Mouse (Mus musculus) kidney, embryonic 16.5 days (tissue): Measurements from ENCODE around the gene Lcn4. TPM values are rescaled to one million over a fixed set of nuclear protein-coding genes. Genes with fewer than 3 reads are reported as not detected.

Experiments
- ATAC-seq: fragments of 200-750 bp; cut with Nextera tagmentation; 2 replicates; pipeline ENCODE4 v1.8.0; 2017; ENCODE audit warnings: moderate TSS enrichment; ENCODE audit not compliant: low FRiP score, low TSS enrichment
- H3K27ac ChIP-seq: fragments of 300-500 bp; sonication (generic); 2 replicates; pipeline ENCODE4 v1.5.1; 2014; ENCODE audit warnings: low read length
- H3K27me3 ChIP-seq: fragments of 300-500 bp; sonication (generic); 2 replicates; pipeline ENCODE4 v1.6.1; 2014; ENCODE audit warnings: low read length, control low read depth, mixed read lengths; ENCODE audit not compliant: insufficient read depth
- H3K36me3 ChIP-seq: fragments of 300-500 bp; sonication (generic); 2 replicates; pipeline ENCODE4 v1.6.1; 2014; ENCODE audit warnings: low read length, control low read depth, mixed read lengths; ENCODE audit not compliant: insufficient read depth
- H3K4me1 ChIP-seq: fragments of 300-500 bp; sonication (generic); 2 replicates; pipeline ENCODE4 v1.6.1; 2014; ENCODE audit warnings: low read length, control low read depth, mixed read lengths; ENCODE audit not compliant: insufficient read depth
- H3K4me2 ChIP-seq: fragments of 300-500 bp; sonication (generic); replicated peaks from 2 replicates; pipeline ENCODE4 v1.6.1; 2014; ENCODE audit warnings: low read depth, low read length
- H3K4me3 ChIP-seq: fragments of 300-500 bp; sonication (generic); 2 replicates; pipeline ENCODE4 v1.5.1; 2014; ENCODE audit warnings: mild to moderate bottlenecking, low read length
- H3K9ac ChIP-seq: fragments of 300-500 bp; sonication (generic); replicated peaks from 2 replicates; pipeline ENCODE4 v1.6.1; 2014; ENCODE audit warnings: low read length
- H3K9me3 ChIP-seq: fragments of 300-500 bp; sonication (generic); 2 replicates; pipeline ENCODE4 v1.6.1; 2016; ENCODE audit warnings: low read length, control low read depth
- WGBS: fragments of 180-500 bp; shearing (Covaris S2); extraction: QIAGEN DNeasy Blood & Tissue Kit; methylation state at CpG from one replicate; pipeline ENCODE4 v1.1.7; 2014; 5-methylcytosine and 5-hydroxymethylcytosine counted together
- polyA plus RNA-seq: library from polyadenylated mRNA; unstranded; fragments of >200 nt; fragmentation: Nextera tagmentation; extraction: Ambion mirVana; gene quantifications from 2 replicates; pipeline ENCODE4 v1.2.1, GENCODE M21; 2015

The Lcn4 gene
- polyA plus RNA-seq, 1 experiment from 2014 or later: not detected

GRCm38 (mm10) chr2:26622984-26623383, 48.1 kb downstream of the Lcn4 start:
- H3K9ac ChIP-seq: no peak overlapping the region
- no peaks in the 10 kb centered on the region for H3K9me3 ChIP-seq
- H3K4me1 ChIP-seq: peaks cover 5% of the 10 kb centered on the region; the same call in 1 of the 2 replicates
- H3K4me3 ChIP-seq: no peak overlapping the region
- no peak for ATAC-seq
- 47% methylated on average over 5 of the region's 5 CpGs for WGBS
- H3K4me2 ChIP-seq: no peak overlapping the region
- H3K36me3 ChIP-seq: no peaks in the 10 kb centered on the region
- H3K27ac ChIP-seq: no peak overlapping the region
- no peaks in the 10 kb centered on the region for H3K27me3 ChIP-seq

GRCm38 (mm10) chr2:26621246-26621645, 49.8 kb downstream of the Lcn4 start:
- H3K4me1 ChIP-seq: no peaks in the 10 kb centered on the region
- no peak overlapping the region for H3K4me2 ChIP-seq
- no peaks in the 10 kb centered on the region for H3K9me3 ChIP-seq
- no peaks in the 10 kb centered on the region for H3K27me3 ChIP-seq
- 36% methylated on average over 2 of the region's 2 CpGs for WGBS
- no peaks in the 10 kb centered on the region for H3K36me3 ChIP-seq
- ATAC-seq: no peak
- no peak overlapping the region for H3K27ac ChIP-seq
- no peak overlapping the region for H3K9ac ChIP-seq
- H3K4me3 ChIP-seq: no peak overlapping the region

GRCm38 (mm10) chr2:26617928-26618327, 53.2 kb downstream of the Lcn4 start:
- Histone ChIP-seq H3K9me3 (no peaks in the 10 kb centered on the region), H3K36me3 (no peaks in the 10 kb centered on the region), H3K27me3 (no peaks in the 10 kb centered on the region), H3K4me3 (no peak overlapping the region), H3K27ac (no peak overlapping the region), H3K4me2 (no peak overlapping the region), H3K9ac (no peak overlapping the region), H3K4me1 (no peaks in the 10 kb centered on the region)
- 63% methylated on average over 7 of the region's 7 CpGs for WGBS
- no peak for ATAC-seq

Other genes with a start within 250 kb of the Lcn4 start
- gene Sec16a, start 226.1 kb downstream of the Lcn4 start, polyA plus RNA-seq: 27.6 and 28.6 TPM in 2 replicates
- 23.7 and 27.0 TPM in 2 replicates for gene Notch1, start 154.6 kb downstream of the Lcn4 start, polyA plus RNA-seq
- 257 and 266 TPM in 2 replicates for gene Egfl7, start 91.3 kb downstream of the Lcn4 start, polyA plus RNA-seq
- gene Gm20532, start 84.6 kb downstream of the Lcn4 start, polyA plus RNA-seq: not detected in 2 replicates
- 53.0 and 57.0 TPM in 2 replicates for gene Agpat2, start 66.9 kb downstream of the Lcn4 start, polyA plus RNA-seq
- 39.3 and 40.3 TPM in 2 replicates for gene Fam69b, start 42.8 kb downstream of the Lcn4 start, polyA plus RNA-seq
- gene Abo, start 193.7 kb upstream of the Lcn4 start, polyA plus RNA-seq: not detected in 2 replicates
- gene Surf6, start 231.6 kb upstream of the Lcn4 start, polyA plus RNA-seq: 34.2 and 34.7 TPM in 2 replicates
- gene Med22, start 239.4 kb upstream of the Lcn4 start, polyA plus RNA-seq: 62.6 and 62.9 TPM in 2 replicates
- 574 and 624 TPM in 2 replicates for gene Rpl7a, start 239.5 kb upstream of the Lcn4 start, polyA plus RNA-seq
- 46.6 and 52.2 TPM in 2 replicates for gene Surf2, start 245.1 kb upstream of the Lcn4 start, polyA plus RNA-seq
- gene Surf1, start 245.2 kb upstream of the Lcn4 start, polyA plus RNA-seq: 61.0 and 63.9 TPM in 2 replicates